Mouse (Mus musculus) E14TG2a.4 (cell line): ENCODE measurements around the gene Rpn2.

Experiments
- CTCF ChIP-seq: conservative IDR thresholded peaks from 2 replicates; pipeline ENCODE4 v1.5.1; 2014; ENCODE audit warnings: low read length
- POU5F1 ChIP-seq: IDR thresholded peaks from 2 replicates; pipeline ENCODE4 v1.6.1; 2014; ENCODE audit warnings: low read length, borderline replicate concordance

GRCm38 (mm10) chr2:157313718-157314117, 34.9 kb downstream of the Rpn2 start:
- TF ChIP-seq CTCF (no peak), POU5F1 (no peak)
